Mouse (Mus musculus) testis, adult 2 months (tissue): ENCODE data around the gene Bik. TPM values are rescaled to one million over a fixed set of nuclear protein-coding genes. Genes with fewer than 3 reads are reported as not detected.

Experiments
- H3K27ac ChIP-seq: fragments of 200-500 bp; 2 replicates; pipeline ENCODE4 v1.5.1; 2012; ENCODE audit warnings: low read depth, low read length; ENCODE audit not compliant: control insufficient read depth, insufficient read depth
- H3K27me3 ChIP-seq: fragments of 200-500 bp; 2 replicates; pipeline ENCODE4 v1.6.1; 2012; ENCODE audit warnings: mild to moderate bottlenecking, low read length, moderate library complexity; ENCODE audit not compliant: control insufficient read depth, insufficient read depth
- H3K36me3 ChIP-seq: fragments of 200-500 bp; 2 replicates; pipeline ENCODE4 v1.6.1; 2012; ENCODE audit warnings: mild to moderate bottlenecking, low read length; ENCODE audit not compliant: control insufficient read depth, insufficient read depth
- H3K4me1 ChIP-seq: fragments of 200-500 bp; 2 replicates; pipeline ENCODE4 v1.6.1; 2012; ENCODE audit warnings: low read length; ENCODE audit not compliant: control insufficient read depth, insufficient read depth
- H3K4me3 ChIP-seq: fragments of 200-500 bp; 2 replicates; pipeline ENCODE4 v1.5.1; 2012; ENCODE audit warnings: low read depth, mild to moderate bottlenecking, low read length, moderate library complexity, mixed read lengths; ENCODE audit not compliant: control insufficient read depth
- CTCF ChIP-seq: fragments of 200-500 bp; IDR thresholded peaks from 2 replicates; pipeline ENCODE4 v1.5.1; 2012; ENCODE audit warnings: low read depth, mild to moderate bottlenecking, inconsistent platforms, low read length, moderate library complexity; ENCODE audit not compliant: control insufficient read depth, insufficient read depth, insufficient replicate concordance
- POLR2A ChIP-seq: fragments of 200-500 bp; IDR thresholded peaks from 2 replicates; pipeline ENCODE4 v1.6.1; 2012; ENCODE audit warnings: low read depth, mild to moderate bottlenecking, inconsistent platforms, low read length, moderate library complexity; ENCODE audit not compliant: control insufficient read depth
- polyA plus RNA-seq: library from polyadenylated mRNA; depleted of rRNA; stranded (reverse); fragments of >200 nt; gene quantifications from 2 replicates; pipeline ENCODE4 v1.2.3, GENCODE M21; 2012

Gene Bik
- polyA plus RNA-seq, 1 experiment = 11.0 TPM

DNA sequence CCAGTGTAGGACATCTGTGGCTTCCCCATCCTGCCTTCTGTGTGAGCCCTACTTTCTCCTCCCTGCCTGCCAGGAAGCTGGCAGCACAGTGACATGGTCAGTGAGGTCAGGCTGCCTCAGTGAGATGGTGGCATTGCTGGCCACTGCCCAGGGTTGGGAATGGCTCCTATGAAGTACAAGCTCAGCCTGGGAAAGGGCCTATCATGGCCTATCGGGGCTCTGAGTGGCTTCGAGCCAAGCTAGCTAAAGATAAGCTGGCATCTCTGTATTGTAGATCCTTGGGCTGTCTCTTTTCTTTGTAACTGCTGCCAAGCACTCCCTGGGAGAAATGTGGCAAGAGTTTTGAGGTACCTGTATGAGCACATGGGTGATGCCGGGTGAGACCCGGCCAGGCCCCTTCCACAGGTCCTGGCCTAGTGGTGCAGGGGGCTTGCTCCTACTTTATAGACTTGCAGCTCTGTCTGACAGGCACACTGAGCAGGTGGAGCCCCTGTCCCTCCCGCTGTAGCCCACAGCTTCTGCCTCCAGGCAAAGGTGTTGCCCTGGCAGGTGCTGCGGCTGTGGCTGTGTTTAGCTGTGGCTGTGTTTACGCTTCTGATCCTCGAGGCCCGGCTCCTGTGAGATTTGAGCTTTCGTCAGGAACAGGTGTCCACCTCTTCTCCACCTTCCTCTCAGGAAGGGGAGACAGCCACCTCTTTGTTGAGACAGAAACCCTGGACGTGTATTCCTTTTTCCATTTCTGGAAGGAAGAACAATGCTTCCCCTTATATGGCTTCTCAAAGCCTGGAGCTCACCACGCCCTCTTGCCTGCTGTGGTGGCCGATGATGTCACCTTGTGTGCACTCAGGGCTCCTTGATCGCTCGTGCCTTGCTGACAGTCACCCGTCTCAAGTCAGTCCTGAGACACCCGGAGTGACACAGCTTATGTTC is 8.6 kb downstream of the Bik start:
- TF ChIP-seq CTCF = no peak
- no peak for TF ChIP-seq POLR2A
- Histone ChIP-seq H3K4me3 (no peak overlapping the region), H3K27me3 (no peaks in the 10 kb centered on the region), H3K27ac (no peak overlapping the region), H3K4me1 (no peaks in the 10 kb centered on the region), H3K36me3 (no peaks in the 10 kb centered on the region)

DNA sequence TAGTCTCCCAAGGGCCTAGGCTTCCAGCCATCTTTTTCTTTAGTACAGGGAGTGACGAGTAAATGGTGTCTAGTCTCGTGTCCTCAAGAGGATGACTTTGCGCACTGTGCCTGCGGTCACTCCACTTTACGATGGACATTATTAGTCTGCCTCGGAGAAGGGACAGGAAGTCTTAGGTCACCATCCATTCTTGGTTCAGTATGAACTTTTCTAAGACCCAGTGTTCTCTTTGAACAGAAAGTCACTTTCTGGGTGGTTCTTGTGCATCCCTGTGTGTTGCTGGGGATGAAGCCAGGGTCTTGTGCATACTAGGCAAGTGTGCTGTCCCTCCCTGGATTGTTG is 9.2 kb downstream of the Bik start:
- H3K27me3 ChIP-seq = no peaks in the 10 kb centered on the region
- no peaks in the 10 kb centered on the region for H3K36me3 ChIP-seq
- no peaks in the 10 kb centered on the region for H3K4me1 ChIP-seq
- H3K4me3 ChIP-seq = no peak overlapping the region
- no peak overlapping the region for H3K27ac ChIP-seq
- TF ChIP-seq CTCF = no peak
- no peak for TF ChIP-seq POLR2A

DNA sequence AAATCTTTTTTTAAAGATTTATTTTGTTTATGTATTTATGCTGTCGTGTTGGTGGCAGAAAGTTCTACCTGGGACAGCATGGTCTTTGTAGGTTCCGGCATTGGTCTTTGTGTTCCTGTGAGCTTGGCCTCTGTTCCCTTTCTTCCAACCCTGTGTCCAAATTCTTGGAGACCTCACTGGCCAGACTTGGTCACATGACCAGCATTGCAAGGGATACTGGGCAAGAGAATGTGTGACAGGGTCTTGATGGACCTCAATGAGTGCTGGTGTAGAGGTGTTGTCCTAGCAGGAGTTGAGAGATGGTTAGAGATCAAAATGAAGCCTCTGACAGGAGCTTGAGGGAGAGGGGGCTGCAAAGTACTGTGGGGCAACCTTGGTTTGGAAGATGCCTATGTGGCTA is 12.2 kb downstream of the Bik start:
- TF ChIP-seq CTCF (no peak), POLR2A (no peak)
- Histone ChIP-seq H3K4me3 (no peak overlapping the region), H3K36me3 (no peaks in the 10 kb centered on the region), H3K4me1 (no peaks in the 10 kb centered on the region), H3K27me3 (no peaks in the 10 kb centered on the region), H3K27ac (no peak overlapping the region)

DNA sequence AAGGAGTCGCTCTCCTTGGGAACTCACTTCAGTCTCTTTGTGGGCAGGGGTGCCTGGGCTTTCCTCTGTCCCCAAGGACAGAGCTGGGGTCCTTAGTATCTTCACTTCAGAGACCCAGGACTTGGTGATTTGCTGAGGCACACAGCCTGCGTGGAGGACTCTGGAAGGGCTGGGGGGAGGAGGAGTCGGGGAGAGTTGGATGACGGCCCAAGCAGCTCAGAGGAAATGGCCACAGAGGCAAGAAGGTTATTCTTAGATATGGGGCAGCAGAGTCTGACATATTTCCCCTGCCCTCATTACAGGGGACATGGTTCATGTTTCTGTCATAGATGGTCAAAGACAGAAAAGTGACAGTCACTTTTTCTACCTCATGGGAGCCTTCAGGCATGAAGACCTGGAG is 13.2 kb downstream of the Bik start:
- no peaks in the 10 kb centered on the region for H3K4me1 ChIP-seq
- H3K27me3 ChIP-seq = no peaks in the 10 kb centered on the region
- TF ChIP-seq CTCF = no peak
- no peak for TF ChIP-seq POLR2A
- no peak overlapping the region for H3K4me3 ChIP-seq
- no peak overlapping the region for H3K27ac ChIP-seq
- no peaks in the 10 kb centered on the region for H3K36me3 ChIP-seq

DNA sequence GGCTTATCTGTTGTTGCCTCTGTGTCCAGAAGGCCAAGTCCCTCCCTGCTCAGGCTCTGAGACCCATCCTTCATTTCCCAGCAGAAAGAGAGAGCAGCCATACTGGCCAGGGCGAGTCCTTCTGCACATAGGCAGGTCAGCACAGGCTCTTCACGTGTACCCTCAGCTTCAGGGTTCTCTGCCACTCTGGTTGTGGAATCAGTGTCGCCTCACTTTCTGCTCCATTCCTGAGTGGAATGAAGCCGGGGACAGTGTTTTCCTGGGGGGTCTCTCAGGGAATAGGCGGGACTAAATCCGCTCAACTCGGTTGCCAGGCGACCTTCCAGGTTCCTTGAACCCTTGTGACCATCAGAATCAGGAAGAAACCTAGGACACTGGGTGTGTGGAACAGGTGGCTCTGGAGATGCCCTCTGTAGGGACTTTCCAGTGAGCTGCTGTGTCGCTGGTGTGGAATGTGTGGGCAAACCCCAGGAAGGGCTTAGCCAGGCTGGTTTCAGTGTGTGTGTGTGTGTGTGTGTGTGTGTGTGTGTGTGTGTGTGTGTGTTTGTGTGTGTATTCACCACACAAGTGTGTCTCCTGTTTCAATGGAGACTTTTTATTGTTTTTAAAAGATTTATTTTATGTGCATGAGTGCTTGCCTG is 15.1 kb downstream of the Bik start:
- peaks cover 2% of the 10 kb centered on the region for H3K36me3 ChIP-seq
- H3K27ac ChIP-seq = no peak overlapping the region
- no peak overlapping the region for H3K4me3 ChIP-seq
- no peak for TF ChIP-seq CTCF
- no peak for TF ChIP-seq POLR2A
- H3K27me3 ChIP-seq = no peaks in the 10 kb centered on the region
- no peaks in the 10 kb centered on the region for H3K4me1 ChIP-seq

DNA sequence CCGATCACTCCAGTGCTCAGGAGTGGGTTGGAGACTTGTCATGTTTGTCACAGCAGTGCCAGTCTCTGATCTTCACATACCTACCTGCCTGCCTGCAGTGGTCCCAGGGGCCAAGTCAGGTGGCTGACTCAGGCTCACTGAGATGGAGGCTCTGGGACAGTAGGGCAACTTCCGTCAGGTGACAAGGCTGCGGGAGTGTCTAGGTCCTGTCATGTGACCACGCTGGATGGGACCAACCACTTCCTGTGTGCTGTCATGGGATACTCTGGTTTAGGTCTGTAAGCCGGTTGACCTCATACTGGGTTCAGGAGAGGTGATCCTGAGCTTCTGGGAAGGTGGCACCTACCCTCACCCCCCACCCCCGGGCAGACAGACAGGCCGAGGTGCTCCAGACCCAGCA is 19.4 kb downstream of the Bik start:
- H3K27me3 ChIP-seq = no peaks in the 10 kb centered on the region
- no peak overlapping the region for H3K4me3 ChIP-seq
- H3K4me1 ChIP-seq = no peaks in the 10 kb centered on the region
- TF ChIP-seq CTCF (no peak), POLR2A (no peak)
- H3K27ac ChIP-seq = no peak overlapping the region
- H3K36me3 ChIP-seq = peaks cover 7% of the 10 kb centered on the region

DNA sequence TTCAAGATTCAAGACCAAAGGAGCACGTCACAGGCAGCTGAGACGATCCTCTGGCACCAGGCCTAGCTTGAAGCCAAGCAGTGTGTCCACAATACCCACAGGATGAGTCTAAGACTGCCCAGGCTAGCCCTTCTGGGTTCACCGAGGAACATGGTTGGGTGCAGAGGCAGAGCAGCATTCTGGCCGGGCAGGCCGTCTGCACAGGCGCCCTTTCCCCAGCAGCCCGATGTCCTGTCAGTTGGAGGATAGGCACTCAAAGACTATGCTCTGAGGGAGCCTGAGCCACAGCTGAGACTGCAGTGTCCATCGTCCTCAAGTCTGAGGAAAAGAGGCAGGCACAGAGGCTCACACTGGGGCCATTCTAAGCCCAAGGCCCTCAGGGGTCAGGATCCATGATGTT is 20.5 kb downstream of the Bik start:
- no peaks in the 10 kb centered on the region for H3K4me1 ChIP-seq
- no peak overlapping the region for H3K4me3 ChIP-seq
- H3K27me3 ChIP-seq = no peaks in the 10 kb centered on the region
- no peak overlapping the region for H3K27ac ChIP-seq
- H3K36me3 ChIP-seq = peaks cover 7% of the 10 kb centered on the region
- no peak for TF ChIP-seq POLR2A

DNA sequence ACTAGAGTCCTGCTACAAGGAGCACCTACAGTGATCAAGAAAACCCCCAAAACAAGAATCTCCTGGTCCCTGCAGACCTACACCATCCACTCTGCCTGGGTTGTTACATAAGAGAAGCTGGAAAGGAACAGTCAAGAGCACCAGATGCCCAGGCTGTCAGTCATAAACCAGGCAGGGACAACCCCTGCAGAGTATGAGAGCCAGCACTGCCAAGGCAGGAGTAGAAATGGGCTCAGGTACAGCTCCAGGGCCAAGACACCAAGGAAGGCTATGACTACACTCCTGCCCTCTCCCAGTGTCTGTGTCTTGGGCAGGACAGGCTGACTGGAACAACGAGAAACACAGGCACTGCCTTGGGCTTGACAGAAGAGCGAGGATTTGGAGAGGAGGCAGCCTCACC is 23.5 kb downstream of the Bik start:
- Histone ChIP-seq H3K4me3 (no peak overlapping the region), H3K4me1 (peaks cover 3% of the 10 kb centered on the region; the same call in 1 of the 2 replicates), H3K27me3 (no peaks in the 10 kb centered on the region), H3K27ac (no peak overlapping the region), H3K36me3 (peaks cover 8% of the 10 kb centered on the region)
- TF ChIP-seq CTCF (no peak), POLR2A (no peak)
